Mouse (Mus musculus): ENCODE measurements at regions not wholly inside any gene's neighbourhood (a gene's known extent, or its start where the extent isn't known, plus 50 kb on each side); places are given as distances from the start of the nearest gene placed in this dataset.

DNA sequence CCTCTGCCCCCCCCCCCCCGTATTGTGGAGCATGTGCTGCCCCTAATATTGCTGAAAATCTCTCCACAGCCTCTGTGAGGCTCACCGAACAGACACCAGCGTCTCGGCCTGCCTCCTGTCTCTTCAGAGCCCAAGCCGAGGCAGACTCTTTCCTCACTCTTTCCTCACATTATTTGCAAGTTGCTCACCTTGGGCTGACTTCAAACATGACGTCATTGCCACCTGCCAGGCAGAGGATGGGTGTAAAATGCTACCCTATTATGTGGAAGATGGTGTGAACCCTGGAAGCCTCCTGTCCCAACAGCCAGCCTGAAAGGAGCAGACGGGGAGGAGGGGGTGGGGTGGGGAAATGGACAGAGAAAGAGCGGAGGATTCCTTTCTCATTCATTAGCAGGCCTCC, 259.3 kb downstream of the Sox11 start:
- WGBS, result 6% methylated on average over 8 of the region's 8 CpGs
- Histone ChIP-seq H3K4me3 (ENCODE audit: insufficient read depth, low read depth, low read length) (peak overlapping the region; percentile 27), H3K4me1 (ENCODE audit: control insufficient read depth, insufficient read depth, low read length) (peaks cover 5% of the 10 kb centered on the region; the same call in 1 of the 2 replicates), H3K27ac (ENCODE audit: insufficient read depth, low read depth, low read length) (no peak overlapping the region)
- no peak for TF ChIP-seq CTCF (IDR thresholded peaks at IDR 0.05; ENCODE audit: insufficient read depth, low read depth, low read length)
- no peak for TF ChIP-seq POLR2A (IDR thresholded peaks at IDR 0.05; ENCODE audit: insufficient read depth, low read depth, low read length)

DNA sequence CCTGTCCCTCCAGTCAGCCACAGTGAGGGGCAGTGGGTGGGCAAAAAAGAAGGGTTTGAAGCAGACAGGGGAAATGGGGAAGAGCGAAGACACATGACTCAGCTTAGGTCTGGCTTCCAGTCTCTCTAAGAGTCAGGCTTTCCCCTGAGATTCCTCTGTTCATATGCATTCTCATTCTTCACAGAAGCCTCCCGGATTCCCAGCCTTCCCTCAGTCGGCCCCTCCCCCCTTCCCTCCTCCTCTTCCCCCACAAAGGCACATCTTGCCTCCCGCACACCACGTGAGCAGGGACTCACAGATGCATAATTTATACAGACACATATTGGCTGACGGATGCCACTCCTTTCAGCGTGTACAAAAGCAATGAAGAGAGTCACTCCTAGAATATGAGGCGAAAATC, 259.8 kb downstream of the Sox11 start:
- Histone ChIP-seq H3K4me3 (ENCODE audit: insufficient read depth, low read depth, low read length) (peak overlapping the region; percentile 27), H3K27ac (ENCODE audit: insufficient read depth, low read depth, low read length) (no peak overlapping the region), H3K4me1 (ENCODE audit: control insufficient read depth, insufficient read depth, low read length) (peaks cover 5% of the 10 kb centered on the region; the same call in 1 of the 2 replicates)
- TF ChIP-seq CTCF (IDR thresholded peaks at IDR 0.05; ENCODE audit: insufficient read depth, low read depth, low read length) (no peak), POLR2A (IDR thresholded peaks at IDR 0.05; ENCODE audit: insufficient read depth, low read depth, low read length) (no peak)
- 4% methylated on average over 8 of the region's 8 CpGs for WGBS

DNA sequence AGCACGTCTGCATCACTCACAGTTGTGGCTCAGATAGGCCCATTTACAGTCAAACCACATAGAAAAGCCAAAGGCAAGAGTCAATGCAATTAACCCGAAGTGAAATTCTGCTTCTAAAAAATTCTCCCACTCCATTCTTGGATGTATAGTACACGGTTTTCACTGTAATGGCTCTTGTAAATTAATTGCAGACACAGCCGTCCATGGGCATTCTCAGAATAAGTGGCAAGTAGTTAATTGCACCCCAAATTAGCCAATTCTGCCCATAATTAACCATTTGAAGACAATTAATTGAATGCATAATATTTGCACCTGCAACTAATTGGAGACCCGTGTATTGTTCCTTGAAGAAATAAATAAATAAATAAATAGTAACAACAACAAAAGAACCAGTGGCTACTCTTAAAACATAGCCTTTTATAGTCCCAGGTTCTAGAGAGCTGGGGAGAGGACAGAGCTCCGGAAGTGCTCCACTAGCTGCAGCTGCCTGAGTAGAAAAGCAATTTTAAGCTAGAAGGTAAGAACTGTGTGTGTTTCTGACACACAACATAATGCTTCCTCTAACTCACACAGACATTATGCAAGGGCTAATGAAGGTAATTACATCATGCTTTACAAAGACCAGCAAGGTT, 266.2 kb downstream of the Sox11 start:
- TF ChIP-seq CTCF (IDR thresholded peaks at IDR 0.05; ENCODE audit: insufficient read depth, low read depth, low read length) (no peak), POLR2A (IDR thresholded peaks at IDR 0.05; ENCODE audit: insufficient read depth, low read depth, low read length) (no peak)
- H3K4me3 ChIP-seq (ENCODE audit: insufficient read depth, low read depth, low read length), result no peak overlapping the region
- 62% methylated on average over 6 of the region's 6 CpGs for WGBS
- H3K4me1 ChIP-seq (ENCODE audit: control insufficient read depth, insufficient read depth, low read length), result no peaks in the 10 kb centered on the region
- no peak overlapping the region for H3K27ac ChIP-seq (ENCODE audit: insufficient read depth, low read depth, low read length)

DNA sequence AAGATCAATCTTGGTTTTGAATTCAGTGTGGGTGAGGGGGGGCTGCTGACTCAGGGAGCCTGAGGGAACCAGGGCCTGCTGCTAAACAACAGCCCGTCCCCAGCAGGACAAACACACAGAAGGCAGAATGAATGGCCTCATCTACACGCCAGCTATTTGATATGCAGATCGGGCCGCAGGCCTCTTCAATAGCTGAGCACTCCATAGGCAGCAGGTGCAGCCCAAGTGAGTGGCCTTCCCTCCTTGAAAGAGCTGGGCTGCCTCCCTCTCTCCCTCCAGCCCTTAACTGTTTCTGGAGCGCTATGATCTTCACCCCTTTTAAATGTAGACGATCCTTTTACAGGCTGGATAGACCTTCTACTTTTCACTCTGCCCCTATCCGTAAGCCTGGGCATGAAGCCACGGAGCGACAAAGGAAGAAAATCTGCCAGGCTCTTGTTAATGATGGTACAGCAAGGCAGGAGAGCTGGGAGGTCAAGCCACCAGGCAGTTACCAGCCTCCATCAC, 277.3 kb downstream of the Sox11 start:
- Histone ChIP-seq H3K4me1 (ENCODE audit: control insufficient read depth, insufficient read depth, low read length) (peaks cover 18% of the 10 kb centered on the region), H3K27ac (ENCODE audit: insufficient read depth, low read depth, low read length) (no peak overlapping the region), H3K4me3 (ENCODE audit: insufficient read depth, low read depth, low read length) (no peak overlapping the region)
- 74% methylated on average over 9 of the region's 9 CpGs for WGBS
- no peak for TF ChIP-seq POLR2A (IDR thresholded peaks at IDR 0.05; ENCODE audit: insufficient read depth, low read depth, low read length)
- TF ChIP-seq CTCF (IDR thresholded peaks at IDR 0.05; ENCODE audit: insufficient read depth, low read depth, low read length), result no peak

DNA sequence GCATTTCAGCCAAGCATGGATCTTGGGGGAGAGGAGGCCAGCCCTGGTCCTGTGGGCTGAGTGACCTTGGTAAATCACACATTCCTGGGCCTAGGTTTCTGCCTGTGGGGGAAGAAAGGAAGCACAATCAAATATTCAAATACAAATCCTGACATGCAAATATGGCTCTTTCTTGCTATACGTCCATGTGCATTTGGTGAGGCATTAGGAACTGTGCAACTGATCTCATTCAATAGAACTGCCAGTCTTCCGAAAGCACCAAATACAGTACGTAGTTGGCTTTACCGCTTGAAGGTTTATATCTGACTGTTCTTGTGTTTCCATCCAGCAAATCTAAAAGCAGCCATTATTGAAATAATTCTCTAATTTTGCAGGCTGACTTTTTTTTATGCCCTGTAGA, 278.9 kb downstream of the Sox11 start:
- 94% methylated on average over 4 of the region's 4 CpGs for WGBS
- H3K4me1 ChIP-seq (ENCODE audit: control insufficient read depth, insufficient read depth, low read length), result peaks cover 18% of the 10 kb centered on the region
- no peak overlapping the region for H3K27ac ChIP-seq (ENCODE audit: insufficient read depth, low read depth, low read length)
- no peak overlapping the region for H3K4me3 ChIP-seq (ENCODE audit: insufficient read depth, low read depth, low read length)
- TF ChIP-seq POLR2A (IDR thresholded peaks at IDR 0.05; ENCODE audit: insufficient read depth, low read depth, low read length), result no peak
- TF ChIP-seq CTCF (IDR thresholded peaks at IDR 0.05; ENCODE audit: insufficient read depth, low read depth, low read length), result no peak

DNA sequence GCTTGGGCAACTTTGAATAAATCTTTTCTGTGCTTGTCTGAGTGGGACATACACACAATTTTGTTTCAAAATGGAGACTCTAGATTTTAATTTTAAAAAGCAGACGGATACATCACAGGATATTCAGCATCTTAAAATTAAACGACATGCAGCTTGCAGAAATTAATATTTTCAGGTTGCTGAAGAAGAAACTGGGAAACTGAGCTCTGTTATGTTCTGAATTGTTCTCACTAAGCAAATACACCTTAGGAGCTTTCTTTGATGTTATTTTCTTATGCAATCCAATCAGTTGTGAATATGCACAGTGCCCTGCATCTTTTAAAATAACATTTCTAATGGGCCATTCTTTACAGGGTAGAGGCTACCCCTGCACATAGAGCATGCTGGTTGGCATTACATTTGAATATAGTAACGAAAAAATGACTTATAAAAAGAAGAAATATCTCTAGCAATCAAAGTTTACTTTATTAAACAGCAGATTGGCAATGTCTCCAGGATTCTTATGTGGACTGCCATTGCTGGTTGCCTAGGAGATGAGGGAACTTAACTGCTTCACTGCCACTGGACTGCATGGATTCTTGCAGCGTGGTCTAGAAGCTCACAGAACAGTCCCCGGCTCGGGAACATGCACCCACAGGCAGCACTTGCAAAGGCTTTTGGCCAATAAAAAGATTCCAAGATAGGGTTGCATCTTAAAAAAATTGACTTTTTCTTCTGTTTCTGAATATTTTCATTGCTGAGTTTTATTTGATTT, 279.7 kb downstream of the Sox11 start:
- WGBS, result 71% methylated on average over 6 of the region's 6 CpGs
- no peak for TF ChIP-seq POLR2A (IDR thresholded peaks at IDR 0.05; ENCODE audit: insufficient read depth, low read depth, low read length)
- no peak for TF ChIP-seq CTCF (IDR thresholded peaks at IDR 0.05; ENCODE audit: insufficient read depth, low read depth, low read length)
- no peak overlapping the region for H3K4me3 ChIP-seq (ENCODE audit: insufficient read depth, low read depth, low read length)
- peaks cover 18% of the 10 kb centered on the region for H3K4me1 ChIP-seq (ENCODE audit: control insufficient read depth, insufficient read depth, low read length)
- 0 out of 2 replicates have a peak overlapping the region, but pooled peaks have one; percentile 56 for H3K27ac ChIP-seq (ENCODE audit: insufficient read depth, low read depth, low read length)

DNA sequence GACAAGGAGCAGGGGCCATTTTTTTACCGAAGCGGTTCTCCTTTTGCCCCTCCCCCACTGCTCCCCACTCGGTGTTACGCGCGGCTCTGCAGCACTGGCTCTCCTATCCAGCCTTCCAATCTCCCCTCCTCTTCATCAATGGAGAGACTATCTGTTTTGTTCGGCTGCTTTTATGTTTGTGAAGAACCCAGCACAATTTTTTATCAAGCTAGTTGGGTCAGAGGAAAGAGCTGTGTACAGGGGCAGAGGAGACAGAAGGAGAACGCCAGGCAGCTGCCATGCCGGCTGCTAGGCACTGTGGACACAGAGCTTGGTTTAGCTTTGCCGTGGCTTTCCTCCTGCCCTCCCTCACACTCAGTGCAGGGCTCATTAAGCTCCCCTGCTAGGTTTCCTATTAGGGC, 280.3 kb downstream of the Sox11 start:
- TF ChIP-seq CTCF (IDR thresholded peaks at IDR 0.05; ENCODE audit: insufficient read depth, low read depth, low read length) (no peak), POLR2A (IDR thresholded peaks at IDR 0.05; ENCODE audit: insufficient read depth, low read depth, low read length) (no peak)
- Histone ChIP-seq H3K4me3 (ENCODE audit: insufficient read depth, low read depth, low read length) (peak overlapping the region; percentile 36), H3K4me1 (ENCODE audit: control insufficient read depth, insufficient read depth, low read length) (peaks cover 18% of the 10 kb centered on the region), H3K27ac (ENCODE audit: insufficient read depth, low read depth, low read length) (peak overlapping the region; percentile 56; the same call in 1 of the 2 replicates)
- WGBS, result 2% methylated on average over 10 of the region's 10 CpGs

DNA sequence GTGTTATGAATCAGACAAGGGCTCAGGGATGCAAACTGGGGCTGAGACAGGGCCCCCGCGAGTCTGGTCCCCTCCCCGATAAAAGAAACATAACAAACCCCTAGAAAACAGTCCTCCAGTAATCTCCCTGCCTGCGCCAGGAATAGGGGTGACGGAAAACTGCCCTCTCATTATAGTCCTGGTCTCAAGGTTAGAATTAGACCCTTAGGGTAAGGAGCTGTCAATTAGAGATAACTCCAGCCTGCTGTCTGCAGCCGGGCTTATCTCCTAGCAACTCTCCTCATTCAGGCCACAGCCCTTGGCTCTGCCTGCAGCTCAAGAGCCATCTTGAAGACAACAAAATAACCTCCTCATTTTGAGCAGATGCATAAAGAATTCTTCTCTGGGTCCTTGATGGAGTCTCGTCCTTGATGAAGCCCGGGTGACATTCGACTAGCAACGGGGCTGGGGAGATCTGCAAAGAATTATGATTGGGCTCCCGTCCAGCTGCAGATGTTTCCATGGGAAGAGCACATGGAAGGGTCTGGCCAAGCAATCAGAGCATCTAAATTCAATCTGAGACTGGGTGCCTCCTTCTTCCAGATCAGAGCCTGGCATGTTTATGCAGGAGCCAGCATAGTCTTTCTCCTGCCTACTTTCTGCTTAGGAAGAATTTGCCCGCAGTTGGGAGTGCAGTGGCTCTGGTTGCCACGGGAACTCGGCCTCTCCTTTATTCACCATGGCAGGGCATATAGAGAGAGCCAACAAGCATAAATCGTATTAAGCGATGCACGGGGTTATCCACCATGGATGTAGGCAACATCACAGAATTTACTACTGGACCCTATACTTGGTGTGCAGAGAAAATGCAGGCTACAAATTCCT, 281.2 kb downstream of the Sox11 start:
- TF ChIP-seq CTCF (IDR thresholded peaks at IDR 0.05; ENCODE audit: insufficient read depth, low read depth, low read length) (no peak), POLR2A (IDR thresholded peaks at IDR 0.05; ENCODE audit: insufficient read depth, low read depth, low read length) (no peak)
- Histone ChIP-seq H3K4me1 (ENCODE audit: control insufficient read depth, insufficient read depth, low read length) (peaks cover 18% of the 10 kb centered on the region), H3K27ac (ENCODE audit: insufficient read depth, low read depth, low read length) (peak overlapping the region; percentile 75), H3K4me3 (ENCODE audit: insufficient read depth, low read depth, low read length) (no peak overlapping the region)
- 31% methylated on average over 17 of the region's 17 CpGs for WGBS
